Comparison of ENCODE assay signal across 5 mouse cellular contexts in the genomic region with DNA sequence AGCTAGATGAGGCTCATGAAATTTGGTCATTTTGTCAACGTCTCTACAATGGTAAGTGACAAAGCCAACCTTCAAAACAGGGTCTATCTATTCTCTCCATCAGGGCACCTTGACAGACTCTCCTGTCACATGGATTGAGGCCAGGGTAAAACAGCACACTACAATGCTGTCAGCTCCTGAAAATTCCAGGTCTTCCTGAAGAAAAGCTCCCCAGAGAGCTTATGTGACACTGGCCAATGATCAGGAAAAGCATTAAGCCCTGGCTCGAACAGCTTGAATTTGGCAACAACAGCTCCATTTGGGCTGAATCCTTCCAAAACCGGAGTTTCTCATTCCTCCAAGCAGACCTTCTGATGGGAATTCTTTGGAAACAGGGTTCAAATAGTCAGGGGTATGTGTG.
"Had no signal": no experiment of that assay in that cellular context is flagged by ENCODE, and none has a peak within 500 bp of the region (broad histone marks: within the 10 kb centered on the region; RNA-seq: fewer than 3 reads in every experiment).

No protein-coding gene starts in this region.

- DNase-seq: kidney, postnatal 25 days; lung, adult 2 months; lung, postnatal 4 days; midbrain, embryonic 14.5 days; thymus, postnatal 4 days had no signal
